Mouse (Mus musculus) spleen, adult 2 months (tissue): ENCODE measurements around the gene Plau.

Experiments used
- CTCF ChIP-seq: fragments of 200-500 bp; IDR thresholded peaks from 2 replicates; pipeline ENCODE4 v1.5.1; 2011; ENCODE audit warnings: mild to moderate bottlenecking, inconsistent platforms; ENCODE audit not compliant: insufficient read depth, insufficient read length, insufficient replicate concordance; ENCODE audit errors: extremely low read depth
- POLR2A ChIP-seq: fragments of 200-500 bp; IDR thresholded peaks from 2 replicates; pipeline ENCODE4 v1.6.1; 2011; ENCODE audit warnings: low read depth, low read length, inconsistent platforms

DNA sequence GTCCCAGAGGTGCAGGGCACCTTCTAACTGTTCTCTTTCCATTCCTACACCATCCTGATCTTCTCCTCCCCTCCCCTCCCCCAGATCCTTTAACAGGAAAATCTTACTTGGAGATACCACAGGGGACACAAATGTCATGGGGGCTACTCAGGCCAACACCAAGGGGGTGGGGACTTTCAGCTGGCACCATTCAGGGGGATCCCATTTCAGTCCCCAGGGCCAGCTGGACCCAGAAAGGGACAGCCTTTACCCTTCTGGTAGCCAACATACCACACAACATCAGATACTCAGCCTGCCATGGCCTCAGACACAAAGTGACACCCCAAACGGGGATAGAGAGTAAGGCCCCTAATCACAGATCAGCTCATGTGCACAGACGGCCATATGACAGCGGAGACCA, 48.3 kb upstream of the Plau start:
- TF ChIP-seq CTCF, result no peak
- TF ChIP-seq POLR2A, result no peak
